Mouse (Mus musculus) stomach, postnatal 0 days (tissue): Measurements from ENCODE around the gene Ppp5c. TPM values are rescaled to one million over a fixed set of nuclear protein-coding genes. Genes with fewer than 3 reads are reported as not detected.
A peak's percentile ranks its signal among the peaks of the same experiment; 100 is the strongest.

Source experiments
- ATAC-seq: fragments of 200-750 bp; cut with Nextera tagmentation; 2 replicates; pipeline ENCODE4 v1.8.0; 2017; ENCODE audit not compliant: low FRiP score, low TSS enrichment
- DNase-seq: peaks from one replicate; pipeline ENCODE4 v3.0.0-alpha.2; 2016; ENCODE audit warnings: low spot score
- H3K27ac ChIP-seq: fragments of 300-500 bp; sonication (generic); replicated peaks from 2 replicates; pipeline ENCODE4 v1.5.1; 2014; ENCODE audit warnings: mild to moderate bottlenecking, control low read depth
- H3K27me3 ChIP-seq: fragments of 300-500 bp; sonication (generic); 2 replicates; pipeline ENCODE4 v1.6.1; 2014; ENCODE audit warnings: low read length; ENCODE audit not compliant: control insufficient read depth, insufficient read depth
- H3K36me3 ChIP-seq: fragments of 300-500 bp; sonication (generic); 2 replicates; pipeline ENCODE4 v1.6.1; 2014; ENCODE audit warnings: low read length, mixed read lengths; ENCODE audit not compliant: control insufficient read depth, insufficient read depth
- H3K4me1 ChIP-seq: fragments of 300-500 bp; sonication (generic); replicated peaks from 2 replicates; pipeline ENCODE4 v1.6.1; 2014; ENCODE audit warnings: antibody characterized with exemption; ENCODE audit not compliant: control insufficient read depth, insufficient read depth
- H3K4me2 ChIP-seq: fragments of 300-500 bp; sonication (generic); replicated peaks from 2 replicates; pipeline ENCODE4 v1.6.1; 2014; ENCODE audit warnings: low read depth, mild to moderate bottlenecking, control low read depth, moderate library complexity
- H3K4me3 ChIP-seq: fragments of 300-500 bp; sonication (generic); 2 replicates; pipeline ENCODE4 v1.5.1; 2014; ENCODE audit warnings: low read depth, low read length, control low read depth
- H3K9ac ChIP-seq: fragments of 300-500 bp; sonication (generic); 2 replicates; pipeline ENCODE4 v1.6.1; 2014; ENCODE audit warnings: mild to moderate bottlenecking, low read length, control low read depth, mixed read lengths
- H3K9me3 ChIP-seq: fragments of 300-500 bp; sonication (generic); 2 replicates; pipeline ENCODE4 v1.6.1; 2016; ENCODE audit warnings: low read length; ENCODE audit not compliant: control insufficient read depth
- CTCF ChIP-seq: IDR thresholded peaks from 2 replicates; pipeline ENCODE4 v1.5.1; 2016; ENCODE audit warnings: antibody characterized with exemption, low read depth, mild to moderate bottlenecking, moderate library complexity
- EP300 ChIP-seq: optimal IDR thresholded peaks from 2 replicates; pipeline ENCODE3; 2016; ENCODE audit warnings: antibody characterized with exemption
- WGBS: fragments of 180-500 bp; shearing (Covaris S2); extraction: QIAGEN DNeasy Blood & Tissue Kit; methylation state at CpG from one replicate; pipeline ENCODE4 v1.1.7; 2014; 5-methylcytosine and 5-hydroxymethylcytosine counted together
- polyA plus RNA-seq: library from polyadenylated mRNA; unstranded; fragments of >200 nt; fragmentation: Nextera tagmentation; extraction: Ambion mirVana; gene quantifications from 2 replicates; pipeline ENCODE4 v1.2.1, GENCODE M21; 2015

Gene Ppp5c
- polyA plus RNA-seq, 1 experiment from 2014 or later, result 51.6 TPM

DNA sequence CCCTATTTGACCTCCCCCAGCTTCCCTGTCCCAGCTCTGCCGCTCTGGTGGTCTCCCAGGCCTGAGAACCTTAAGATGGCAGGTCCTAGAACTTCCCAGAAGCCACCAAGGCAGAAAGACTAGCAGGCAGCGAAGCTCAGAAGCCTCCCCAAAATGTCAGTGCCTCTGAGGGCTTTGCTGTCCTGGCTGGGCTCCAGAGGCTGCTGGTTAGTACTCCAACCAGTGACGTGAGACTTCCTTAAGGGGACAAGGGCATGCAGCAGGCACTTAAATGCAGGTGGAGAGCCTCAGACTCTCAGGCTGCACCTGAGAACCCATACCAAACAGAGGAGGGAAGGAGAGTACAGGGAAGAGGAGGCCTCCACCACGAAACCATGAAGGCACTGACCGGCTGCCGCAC, 3.6 kb downstream of the Ppp5c start:
- H3K4me2 ChIP-seq, result peak overlapping the region; percentile 74
- WGBS, result 67% methylated on average over 6 of the region's 6 CpGs
- no peak for DNase-seq

DNA sequence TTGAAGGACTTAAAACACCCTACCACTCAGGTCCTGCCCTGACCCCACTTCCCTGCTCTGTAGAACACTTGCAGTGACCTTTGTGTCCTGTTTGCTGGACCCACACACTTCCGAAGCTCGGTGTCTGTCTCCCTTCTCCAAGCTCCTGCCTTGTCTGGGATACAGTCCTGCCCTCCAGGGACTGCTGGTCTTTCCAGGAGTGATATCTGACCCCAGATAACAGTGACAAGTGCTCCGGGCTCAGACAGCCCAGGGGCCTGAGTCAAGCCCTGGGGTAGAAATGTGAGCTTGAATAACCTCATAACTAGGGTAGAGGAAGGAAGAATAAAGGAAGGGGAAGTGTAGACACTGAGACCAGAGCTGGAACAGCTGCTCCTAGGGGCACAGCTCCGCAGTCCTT, 4.0 kb downstream of the Ppp5c start:
- H3K27ac ChIP-seq, result peak overlapping the region; percentile 88
- no peak for TF ChIP-seq CTCF
- TF ChIP-seq EP300, result no peak
- no peaks in the 10 kb centered on the region for H3K9me3 ChIP-seq
- H3K4me1 ChIP-seq, result peaks cover 10% of the 10 kb centered on the region
- H3K4me3 ChIP-seq, result no peak overlapping the region
- peak overlapping the region; percentile 74 for H3K4me2 ChIP-seq
- no peak for ATAC-seq
- H3K27me3 ChIP-seq, result no peaks in the 10 kb centered on the region
- peak overlapping the region; percentile 24; the same call in 1 of the 2 replicates for H3K9ac ChIP-seq
- H3K36me3 ChIP-seq, result peaks cover 17% of the 10 kb centered on the region
- DNase-seq, result no peak
- WGBS, result 66% methylated on average over 4 of the region's 4 CpGs

More for the DNA sequence above, 3.6 kb downstream of the Ppp5c start:
- Histone ChIP-seq H3K36me3 (peaks cover 17% of the 10 kb centered on the region), H3K27me3 (no peaks in the 10 kb centered on the region), H3K9me3 (no peaks in the 10 kb centered on the region), H3K4me1 (peaks cover 10% of the 10 kb centered on the region), H3K27ac (peak overlapping the region; percentile 88), H3K4me3 (no peak overlapping the region), H3K9ac (peak overlapping the region; percentile 24; the same call in 1 of the 2 replicates)
- ATAC-seq, result no peak
- TF ChIP-seq EP300 (no peak), CTCF (no peak)

DNA sequence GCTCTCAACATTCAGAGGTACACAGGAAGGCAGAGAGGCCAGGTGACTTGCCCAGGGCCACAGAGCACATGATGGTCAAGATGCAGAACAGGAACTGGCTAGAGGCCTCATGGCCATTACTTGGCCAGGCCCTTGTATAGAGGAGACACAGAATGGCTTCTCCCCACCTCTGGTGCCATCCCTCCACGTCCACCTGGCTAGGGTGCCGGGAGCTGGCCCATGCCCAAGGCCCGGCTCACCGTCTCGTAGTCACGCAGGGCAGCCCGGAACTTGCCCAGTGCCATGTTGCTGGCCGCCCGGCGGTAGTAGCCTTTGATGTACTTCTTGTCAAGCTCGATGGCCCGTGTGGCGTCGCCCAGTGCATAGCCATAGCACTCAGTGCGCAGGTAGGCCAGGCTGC, 5.5 kb downstream of the Ppp5c start:
- Histone ChIP-seq H3K36me3 (peaks cover 17% of the 10 kb centered on the region), H3K4me3 (no peak overlapping the region), H3K4me1 (peaks cover 18% of the 10 kb centered on the region), H3K27ac (no peak overlapping the region), H3K4me2 (no peak overlapping the region), H3K9me3 (no peaks in the 10 kb centered on the region), H3K9ac (no peak overlapping the region), H3K27me3 (no peaks in the 10 kb centered on the region)
- 95% methylated on average over 15 of the region's 15 CpGs for WGBS
- TF ChIP-seq CTCF (no peak), EP300 (no peak)
- no peak for ATAC-seq
- no peak for DNase-seq

DNA sequence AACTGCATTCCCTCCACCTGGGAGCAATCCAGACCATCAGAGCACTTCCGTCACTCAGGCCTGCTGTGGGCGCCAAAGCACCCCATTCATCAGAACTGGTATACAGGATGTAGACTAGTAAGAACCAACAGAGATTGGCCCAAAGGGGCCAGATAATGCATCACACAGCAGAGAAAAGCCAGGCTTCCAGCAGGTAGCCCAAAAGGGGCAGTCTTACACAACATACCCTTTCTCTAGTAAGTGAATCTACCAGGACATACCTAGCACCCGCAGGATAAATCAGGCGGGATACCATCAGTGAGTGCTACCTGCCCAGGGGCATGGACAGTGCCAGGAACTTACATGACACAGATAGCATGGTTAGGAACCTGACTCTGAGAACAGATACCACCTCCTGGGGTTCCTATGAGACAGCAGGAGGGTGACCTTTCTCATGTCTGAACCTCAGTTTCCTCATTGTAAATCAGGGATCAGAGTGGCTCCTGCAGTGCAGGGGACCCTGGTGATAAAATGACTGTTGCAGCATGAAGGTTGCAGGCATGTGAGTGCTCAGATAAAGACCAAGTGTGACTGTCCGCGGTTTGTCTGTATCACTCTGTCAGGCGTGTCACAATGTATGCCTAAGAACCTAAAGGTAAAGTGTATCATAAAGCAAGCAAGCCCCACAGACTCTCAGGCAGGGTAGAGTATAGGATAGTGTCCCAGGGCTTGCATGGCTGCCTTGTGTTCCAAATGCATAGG, 8.1 kb downstream of the Ppp5c start:
- no peak overlapping the region for H3K9ac ChIP-seq
- H3K27me3 ChIP-seq, result no peaks in the 10 kb centered on the region
- H3K36me3 ChIP-seq, result peaks cover 26% of the 10 kb centered on the region
- WGBS, result 81% methylated on average over 7 of the region's 7 CpGs
- peaks cover 10% of the 10 kb centered on the region for H3K4me1 ChIP-seq
- no peak overlapping the region for H3K4me2 ChIP-seq
- TF ChIP-seq EP300, result no peak
- no peak for TF ChIP-seq CTCF
- H3K9me3 ChIP-seq, result no peaks in the 10 kb centered on the region
- no peak overlapping the region for H3K27ac ChIP-seq
- no peak for ATAC-seq
- no peak overlapping the region for H3K4me3 ChIP-seq
- no peak for DNase-seq

DNA sequence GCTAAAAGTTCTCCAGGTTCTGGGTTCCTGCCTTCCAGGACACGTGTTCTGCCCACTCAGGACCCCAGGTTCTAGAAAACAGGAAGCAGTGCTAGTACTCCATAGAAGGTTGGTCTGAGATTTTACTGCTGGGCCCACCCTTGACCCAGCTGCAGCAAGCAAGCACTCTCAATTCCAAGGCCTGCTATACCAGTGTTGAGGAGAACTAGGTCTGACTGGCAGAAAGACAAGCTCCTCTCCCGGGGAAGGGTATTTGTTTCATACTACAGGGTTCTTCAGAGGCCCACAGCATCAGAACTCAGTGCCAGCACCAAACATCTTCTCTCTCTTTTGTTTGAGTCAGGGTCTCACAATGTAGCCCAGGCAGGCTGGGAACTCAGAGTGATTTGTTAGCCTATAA, 9.8 kb downstream of the Ppp5c start:
- Histone ChIP-seq H3K27ac (peak overlapping the region; percentile 86), H3K4me2 (no peak overlapping the region), H3K9me3 (no peaks in the 10 kb centered on the region)

DNA sequence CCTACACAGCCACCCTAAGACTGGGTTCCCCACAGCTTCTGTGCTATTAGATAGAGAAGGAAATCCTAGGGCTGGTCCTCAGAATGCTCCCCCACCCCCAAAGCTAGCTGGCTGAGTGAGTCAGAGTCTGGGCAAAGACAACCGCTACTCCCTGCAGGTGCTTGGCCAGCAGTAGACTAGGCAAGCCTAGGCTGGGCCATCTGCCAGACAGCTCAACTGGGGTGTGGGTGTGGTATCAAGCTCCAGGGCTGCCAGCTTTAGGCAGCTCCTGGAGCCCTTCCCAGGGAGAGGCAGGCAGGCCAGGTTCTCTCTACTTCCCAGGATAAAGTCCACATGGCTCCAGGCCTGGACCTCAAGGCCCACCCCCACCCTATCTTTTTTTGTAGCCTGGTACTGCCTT, 10.7 kb downstream of the Ppp5c start:
- Histone ChIP-seq H3K9ac (no peak overlapping the region), H3K9me3 (no peaks in the 10 kb centered on the region), H3K4me2 (no peak overlapping the region), H3K4me1 (peaks cover 10% of the 10 kb centered on the region), H3K36me3 (peaks cover 33% of the 10 kb centered on the region), H3K27ac (peak overlapping the region; percentile 86), H3K4me3 (no peak overlapping the region), H3K27me3 (no peaks in the 10 kb centered on the region)
- no peak for TF ChIP-seq CTCF
- no peak for TF ChIP-seq EP300
- DNase-seq, result peak; percentile 95
- WGBS, result 20% methylated on average over 1 of the region's 1 CpGs
- ATAC-seq, result peak; percentile 97

More for the DNA sequence above, 9.8 kb downstream of the Ppp5c start:
- 66% methylated on average over 2 of the region's 2 CpGs for WGBS
- peaks cover 35% of the 10 kb centered on the region for H3K36me3 ChIP-seq
- DNase-seq (no peak), ATAC-seq (no peak)
- 0 out of 2 replicates have a peak overlapping the region, but pooled peaks have one; percentile 18 for H3K9ac ChIP-seq
- H3K4me1 ChIP-seq, result peaks cover 10% of the 10 kb centered on the region
- H3K4me3 ChIP-seq, result no peak overlapping the region
- no peak for TF ChIP-seq EP300
- TF ChIP-seq CTCF, result no peak
- H3K27me3 ChIP-seq, result no peaks in the 10 kb centered on the region
